Mouse (Mus musculus): ENCODE measurements around the gene Ltbp2. TPM values are rescaled to one million over a fixed set of nuclear protein-coding genes. Genes with fewer than 3 reads are reported as not detected.

The Ltbp2 gene
- polyA plus RNA-seq, 1 experiment from 2014 or later: 0.09 TPM

- Histone ChIP-seq H3K4me1 (replicated peaks; ENCODE audit: control insufficient read depth, insufficient read depth, low read length) (no peaks in the 10 kb centered on the region), H3K9me3 (ENCODE audit: control insufficient read depth, low read length) (no peaks in the 10 kb centered on the region), H3K4me3 (ENCODE audit: low read depth, low read length) (no peak overlapping the region), H3K36me3 (ENCODE audit: control insufficient read depth, insufficient read depth, low read length) (no peaks in the 10 kb centered on the region), H3K27ac (ENCODE audit: low read depth, low read length) (no peak overlapping the region), H3K27me3 (ENCODE audit: control insufficient read depth, insufficient read depth, low read length) (no peaks in the 10 kb centered on the region), H3K9ac (ENCODE audit: low read depth, low read length) (no peak overlapping the region), H3K4me2 (replicated peaks; ENCODE audit: low read depth, low read length) (no peak overlapping the region)
- 73% methylated on average over 11 of the region's 11 CpGs for WGBS
- ATAC-seq (ENCODE audit: low FRiP score) (no peak), DNase-seq (ENCODE audit: low spot score) (no peak)
These were observed 9.0 kb upstream of the Ltbp2 start for GRCm38 (mm10) chr12:84885107-84885876.

GRCm38 (mm10) chr12:84884423-84885076 is 8.2 kb upstream of the Ltbp2 start:
- no peak overlapping the region for H3K4me3 ChIP-seq (ENCODE audit: low read depth, low read length)
- ATAC-seq (ENCODE audit: low FRiP score): no peak
- no peaks in the 10 kb centered on the region for H3K36me3 ChIP-seq (ENCODE audit: control insufficient read depth, insufficient read depth, low read length)
- 89% methylated on average over 7 of the region's 7 CpGs for WGBS
- H3K27ac ChIP-seq (ENCODE audit: low read depth, low read length): no peak overlapping the region
- peak; percentile 4 for DNase-seq (ENCODE audit: low spot score)
- no peak overlapping the region for H3K9ac ChIP-seq (ENCODE audit: low read depth, low read length)
- H3K4me2 ChIP-seq (replicated peaks; ENCODE audit: low read depth, low read length): no peak overlapping the region
- no peaks in the 10 kb centered on the region for H3K4me1 ChIP-seq (replicated peaks; ENCODE audit: control insufficient read depth, insufficient read depth, low read length)
- no peaks in the 10 kb centered on the region for H3K27me3 ChIP-seq (ENCODE audit: control insufficient read depth, insufficient read depth, low read length)
- H3K9me3 ChIP-seq (ENCODE audit: control insufficient read depth, low read length): no peaks in the 10 kb centered on the region

- WGBS: 84% methylated on average over 4 of the region's 4 CpGs
- Histone ChIP-seq H3K27ac (ENCODE audit: low read depth, low read length) (no peak overlapping the region), H3K4me3 (ENCODE audit: low read depth, low read length) (no peak overlapping the region), H3K27me3 (ENCODE audit: control insufficient read depth, insufficient read depth, low read length) (no peaks in the 10 kb centered on the region; the same call in 1 of the 2 replicates), H3K4me1 (replicated peaks; ENCODE audit: control insufficient read depth, insufficient read depth, low read length) (no peaks in the 10 kb centered on the region), H3K9me3 (ENCODE audit: control insufficient read depth, low read length) (no peaks in the 10 kb centered on the region), H3K9ac (ENCODE audit: low read depth, low read length) (no peak overlapping the region), H3K4me2 (replicated peaks; ENCODE audit: low read depth, low read length) (no peak overlapping the region), H3K36me3 (ENCODE audit: control insufficient read depth, insufficient read depth, low read length) (no peaks in the 10 kb centered on the region)
- ATAC-seq (ENCODE audit: low FRiP score) (no peak), DNase-seq (ENCODE audit: low spot score) (peak; percentile 4)
These were observed 6.5 kb upstream of the Ltbp2 start for GRCm38 (mm10) chr12:84882796-84883195.

- no peak for ATAC-seq (ENCODE audit: low FRiP score)
- Histone ChIP-seq H3K9me3 (ENCODE audit: control insufficient read depth, low read length) (no peaks in the 10 kb centered on the region; the same call in 1 of the 2 replicates), H3K27me3 (ENCODE audit: control insufficient read depth, insufficient read depth, low read length) (peaks cover 22% of the 10 kb centered on the region), H3K4me2 (replicated peaks; ENCODE audit: low read depth, low read length) (no peak overlapping the region), H3K36me3 (ENCODE audit: control insufficient read depth, insufficient read depth, low read length) (no peaks in the 10 kb centered on the region), H3K27ac (ENCODE audit: low read depth, low read length) (no peak overlapping the region), H3K9ac (ENCODE audit: low read depth, low read length) (no peak overlapping the region), H3K4me1 (replicated peaks; ENCODE audit: control insufficient read depth, insufficient read depth, low read length) (peaks cover 10% of the 10 kb centered on the region; the same call in 1 of the 2 replicates), H3K4me3 (ENCODE audit: low read depth, low read length) (no peak overlapping the region)
- DNase-seq (ENCODE audit: low spot score): no peak
- 71% methylated on average over 11 of the region's 11 CpGs for WGBS
These were observed 3.8 kb upstream of the Ltbp2 start for GRCm38 (mm10) chr12:84880091-84880490.

- no peak for ATAC-seq (ENCODE audit: low FRiP score)
- H3K36me3 ChIP-seq (ENCODE audit: control insufficient read depth, insufficient read depth, low read length): no peaks in the 10 kb centered on the region
- DNase-seq (ENCODE audit: low spot score): peak; percentile 53
These were observed 411 bp downstream of the Ltbp2 start for GRCm38 (mm10) chr12:84875761-84876480.

GRCm38 (mm10) chr12:84873434-84873833 is 2.9 kb downstream of the Ltbp2 start:
- H3K27me3 ChIP-seq (ENCODE audit: control insufficient read depth, insufficient read depth, low read length): peaks cover 38% of the 10 kb centered on the region
- no peak overlapping the region for H3K4me2 ChIP-seq (replicated peaks; ENCODE audit: low read depth, low read length)
- WGBS: 3% methylated on average over 3 of the region's 3 CpGs
- no peaks in the 10 kb centered on the region; the same call in 1 of the 2 replicates for H3K9me3 ChIP-seq (ENCODE audit: control insufficient read depth, low read length)
- no peak overlapping the region for H3K9ac ChIP-seq (ENCODE audit: low read depth, low read length)
- peak; percentile 70 for DNase-seq (ENCODE audit: low spot score)
- peaks cover 10% of the 10 kb centered on the region; the same call in 1 of the 2 replicates for H3K4me1 ChIP-seq (replicated peaks; ENCODE audit: control insufficient read depth, insufficient read depth, low read length)
- no peaks in the 10 kb centered on the region for H3K36me3 ChIP-seq (ENCODE audit: control insufficient read depth, insufficient read depth, low read length)
- H3K4me3 ChIP-seq (ENCODE audit: low read depth, low read length): no peak overlapping the region
- no peak overlapping the region for H3K27ac ChIP-seq (ENCODE audit: low read depth, low read length)
- no peak for ATAC-seq (ENCODE audit: low FRiP score)

More at GRCm38 (mm10) chr12:84875761-84876480, 411 bp downstream of the Ltbp2 start:
- H3K4me3 ChIP-seq (ENCODE audit: low read depth, low read length): peak overlapping the region; percentile 30
- 2% methylated on average over 59 of the region's 59 CpGs for WGBS
- H3K27ac ChIP-seq (ENCODE audit: low read depth, low read length): no peak overlapping the region
- H3K27me3 ChIP-seq (ENCODE audit: control insufficient read depth, insufficient read depth, low read length): peaks cover 38% of the 10 kb centered on the region
- H3K9me3 ChIP-seq (ENCODE audit: control insufficient read depth, low read length): no peaks in the 10 kb centered on the region; the same call in 1 of the 2 replicates
- peaks cover 10% of the 10 kb centered on the region; the same call in 1 of the 2 replicates for H3K4me1 ChIP-seq (replicated peaks; ENCODE audit: control insufficient read depth, insufficient read depth, low read length)
- H3K4me2 ChIP-seq (replicated peaks; ENCODE audit: low read depth, low read length): peak overlapping the region; percentile 28
- no peak overlapping the region for H3K9ac ChIP-seq (ENCODE audit: low read depth, low read length)

- DNase-seq (ENCODE audit: low spot score): no peak
- WGBS: 75% methylated on average over 2 of the region's 2 CpGs
These were observed 4.0 kb downstream of the Ltbp2 start for GRCm38 (mm10) chr12:84872310-84872709.

GRCm38 (mm10) chr12:84865431-84865830 is 10.9 kb downstream of the Ltbp2 start:
- no peak overlapping the region for H3K27ac ChIP-seq (ENCODE audit: low read depth, low read length)
- no peaks in the 10 kb centered on the region for H3K4me1 ChIP-seq (replicated peaks; ENCODE audit: control insufficient read depth, insufficient read depth, low read length)
- ATAC-seq (ENCODE audit: low FRiP score) (no peak), DNase-seq (ENCODE audit: low spot score) (no peak)
- H3K9me3 ChIP-seq (ENCODE audit: control insufficient read depth, low read length): no peaks in the 10 kb centered on the region
- no peak overlapping the region for H3K4me3 ChIP-seq (ENCODE audit: low read depth, low read length)
- no peaks in the 10 kb centered on the region for H3K36me3 ChIP-seq (ENCODE audit: control insufficient read depth, insufficient read depth, low read length)
- no peaks in the 10 kb centered on the region for H3K27me3 ChIP-seq (ENCODE audit: control insufficient read depth, insufficient read depth, low read length)
- H3K9ac ChIP-seq (ENCODE audit: low read depth, low read length): no peak overlapping the region
- H3K4me2 ChIP-seq (replicated peaks; ENCODE audit: low read depth, low read length): no peak overlapping the region
- WGBS: 84% methylated on average over 9 of the region's 9 CpGs

More at GRCm38 (mm10) chr12:84872310-84872709, 4.0 kb downstream of the Ltbp2 start:
- Histone ChIP-seq H3K4me2 (replicated peaks; ENCODE audit: low read depth, low read length) (no peak overlapping the region), H3K27me3 (ENCODE audit: control insufficient read depth, insufficient read depth, low read length) (peaks cover 38% of the 10 kb centered on the region), H3K36me3 (ENCODE audit: control insufficient read depth, insufficient read depth, low read length) (no peaks in the 10 kb centered on the region), H3K4me1 (replicated peaks; ENCODE audit: control insufficient read depth, insufficient read depth, low read length) (peaks cover 10% of the 10 kb centered on the region; the same call in 1 of the 2 replicates), H3K9ac (ENCODE audit: low read depth, low read length) (no peak overlapping the region), H3K4me3 (ENCODE audit: low read depth, low read length) (no peak overlapping the region), H3K9me3 (ENCODE audit: control insufficient read depth, low read length) (no peaks in the 10 kb centered on the region; the same call in 1 of the 2 replicates), H3K27ac (ENCODE audit: low read depth, low read length) (no peak overlapping the region)
- no peak for ATAC-seq (ENCODE audit: low FRiP score)
